Mouse (Mus musculus): ENCODE measurements around the gene Aoah. TPM values are rescaled to one million over a fixed set of nuclear protein-coding genes. Genes with fewer than 3 reads are reported as not detected.

Aoah gene
- polyA plus RNA-seq (2012; ENCODE audit: low replicate concordance) = 0.37 and 0.39 TPM in 2 replicates

GRCm38 (mm10) chr13:20793901-20794300 is at the start of gene Aoah:
Gene Aoah (plus strand): TSS chr13:20794113.

GRCm38 (mm10) chr13:21074847-21075246 is 280.9 kb downstream of the Aoah start, which contains the start of gene Olfr1370:
Gene Olfr1370 (minus strand): TSS chr13:21074947.

